Mouse (Mus musculus) heart, postnatal 0 days (tissue): ENCODE measurements around the gene Tead4.

Experiments
- CTCF ChIP-seq: IDR thresholded peaks from 2 replicates; pipeline ENCODE4 v1.5.1; 2016; ENCODE audit warnings: antibody characterized with exemption, control low read depth, low read depth
- EP300 ChIP-seq: IDR thresholded peaks from 2 replicates; pipeline ENCODE4 v1.6.1; 2016; ENCODE audit warnings: antibody characterized with exemption, low read depth

GRCm38 (mm10) chr6:128253111-128253510 lies 47.5 kb downstream of the Tead4 start:
- no peak for TF ChIP-seq CTCF
- TF ChIP-seq EP300 = no peak
